Comparison of ENCODE assay signal across 28 mouse cellular contexts in genomic region chr10:60948983-60949677, GRCm38 (mm10).
DNase-seq lines count a peak whose midpoint lies in the region; ATAC-seq and TF ChIP-seq lines count a peak whose summit lies in the region.
"Had no signal": no experiment of that assay in that cellular context is flagged by ENCODE, and none has a peak within 500 bp of the region (broad histone marks: within the 10 kb centered on the region; RNA-seq: fewer than 3 reads in every experiment).

No protein-coding gene starts in this region.

- ATAC-seq in hindbrain, embryonic 11.5 days (ENCODE audit: low FRiP score): no peak
- ATAC-seq in lung, embryonic 16.5 days (ENCODE audit: low read depth): peak; percentile 62; the same call in 1 of the 2 replicates
- no peak for ATAC-seq in intestine, embryonic 15.5 days
- ATAC-seq: forebrain, embryonic 13.5 days; intestine, embryonic 16.5 days; liver, embryonic 12.5 days; midbrain, embryonic 15.5 days had no signal

- no peaks in the 10 kb centered on the region for H3K79me2 ChIP-seq in myocyte (ENCODE audit: control insufficient read depth, insufficient read depth)

- H3ac ChIP-seq in myocyte (ENCODE audit: control insufficient read depth, insufficient read length): no peak overlapping the region

- peaks cover 52% of the 10 kb centered on the region for H3K27me3 ChIP-seq in hindbrain, embryonic 10.5 days (ENCODE audit: insufficient read depth, poor library complexity, severe bottlenecking)
- H3K27me3 ChIP-seq in hindbrain, embryonic 11.5 days (ENCODE audit: control insufficient read depth, insufficient read depth, low read length): 0 out of 2 replicates have a peak, but pooled peaks cover 3% of the 10 kb centered on the region
- H3K27me3 ChIP-seq in lung, embryonic 16.5 days (ENCODE audit: control insufficient read depth, insufficient read depth, low read depth, low read length): no peaks in the 10 kb centered on the region
- no peaks in the 10 kb centered on the region for H3K27me3 ChIP-seq in myocyte (ENCODE audit: control insufficient read depth, insufficient read depth, insufficient read length)
- H3K27me3 ChIP-seq in intestine, embryonic 15.5 days (replicated peaks): no peaks in the 10 kb centered on the region
- H3K27me3 ChIP-seq: embryonic facial prominence, embryonic 13.5 days; forebrain, embryonic 13.5 days; limb, embryonic 13.5 days; liver, embryonic 12.5 days; midbrain, embryonic 15.5 days had no signal

- no peak overlapping the region for H3K4me3 ChIP-seq in hindbrain, embryonic 10.5 days
- no peak overlapping the region for H3K4me3 ChIP-seq in hindbrain, embryonic 11.5 days (ENCODE audit: low read depth, low read length)
- H3K4me3 ChIP-seq in lung, embryonic 16.5 days (ENCODE audit: low read length): no peak overlapping the region
- no peak overlapping the region for H3K4me3 ChIP-seq in myocyte
- H3K4me3 ChIP-seq in intestine, embryonic 15.5 days (replicated peaks): no peak overlapping the region
- H3K4me3 ChIP-seq: embryonic facial prominence, embryonic 13.5 days; erythroblast, embryonic 14.5 days; forebrain, embryonic 13.5 days; gastrocnemius, adult 2 months; heart, embryonic 12.5 days; limb, embryonic 13.5 days; liver, embryonic 12.5 days; midbrain, embryonic 15.5 days had no signal

- no peaks in the 10 kb centered on the region for H3K9me3 ChIP-seq in hindbrain, embryonic 10.5 days
- no peaks in the 10 kb centered on the region for H3K9me3 ChIP-seq in hindbrain, embryonic 11.5 days (ENCODE audit: control insufficient read depth, low read length)
- no peaks in the 10 kb centered on the region for H3K9me3 ChIP-seq in lung, embryonic 16.5 days (ENCODE audit: control insufficient read depth, low read length)
- H3K9me3 ChIP-seq in intestine, embryonic 15.5 days: no peaks in the 10 kb centered on the region
- H3K9me3 ChIP-seq: embryonic facial prominence, embryonic 13.5 days; forebrain, embryonic 13.5 days; heart, embryonic 12.5 days; limb, embryonic 13.5 days; liver, embryonic 12.5 days; midbrain, embryonic 15.5 days had no signal

- H3K27ac ChIP-seq in hindbrain, embryonic 10.5 days: no peak overlapping the region
- H3K27ac ChIP-seq in hindbrain, embryonic 11.5 days (ENCODE audit: low read depth, low read length): no peak overlapping the region
- H3K27ac ChIP-seq in lung, embryonic 16.5 days (ENCODE audit: low read length): no peak overlapping the region
- H3K27ac ChIP-seq in intestine, embryonic 15.5 days: no peak overlapping the region
- H3K27ac ChIP-seq: embryonic facial prominence, embryonic 13.5 days; forebrain, embryonic 13.5 days; gastrocnemius, adult 2 months; hindbrain, embryonic 14.5 days; limb, embryonic 13.5 days; liver, embryonic 12.5 days; midbrain, embryonic 15.5 days had no signal

- peak; percentile 34 for DNase-seq in embryo, embryonic 10.5 days (ENCODE audit: low spot score)
- DNase-seq in embryo, embryonic 11 days: no peak
- peak; percentile 19 for DNase-seq in hindbrain, embryonic 10.5 days (ENCODE audit: low spot score)
- DNase-seq in hindbrain, embryonic 11.5 days (ENCODE audit: low spot score): no peak
- DNase-seq in lung, postnatal 36 days: no peak
- DNase-seq: adrenal gland, postnatal 14 days; cerebellum, adult 2 months; cerebellum, postnatal 36 days; gastrocnemius, adult 2 months; kidney, postnatal 25 days; layer of hippocampus, adult 9-11 months; lung, adult 18-20 months; lung, postnatal 4 days; right cerebral cortex, postnatal 4 days; thymus, postnatal 14 days had no signal

- peaks cover 22% of the 10 kb centered on the region for H3K4me1 ChIP-seq in hindbrain, embryonic 10.5 days (replicated peaks)
- no peaks in the 10 kb centered on the region; the same call in 1 of the 2 replicates for H3K4me1 ChIP-seq in hindbrain, embryonic 11.5 days (replicated peaks; ENCODE audit: control insufficient read depth, insufficient read depth, low read length)
- H3K4me1 ChIP-seq in lung, embryonic 16.5 days (replicated peaks; ENCODE audit: control insufficient read depth, insufficient read depth, low read length): no peaks in the 10 kb centered on the region
- H3K4me1 ChIP-seq in intestine, embryonic 15.5 days (replicated peaks): 0 out of 2 replicates have a peak, but pooled peaks cover 2% of the 10 kb centered on the region
- H3K4me1 ChIP-seq: liver, embryonic 12.5 days had no signal

- TF ChIP-seq POLR2A in myocyte (IDR thresholded peaks at IDR 0.05; ENCODE audit: insufficient read length, low read depth): no peak

- no peaks in the 10 kb centered on the region for H3K36me3 ChIP-seq in hindbrain, embryonic 10.5 days
- H3K36me3 ChIP-seq in hindbrain, embryonic 11.5 days (ENCODE audit: control insufficient read depth, insufficient read depth, low read length): no peaks in the 10 kb centered on the region
- H3K36me3 ChIP-seq in lung, embryonic 16.5 days (ENCODE audit: control insufficient read depth, insufficient read depth, low read length): no peaks in the 10 kb centered on the region
- H3K36me3 ChIP-seq in myocyte (ENCODE audit: control insufficient read depth, insufficient read depth): no peaks in the 10 kb centered on the region
- no peaks in the 10 kb centered on the region for H3K36me3 ChIP-seq in intestine, embryonic 15.5 days
- H3K36me3 ChIP-seq: embryonic facial prominence, embryonic 13.5 days; G1E; heart, embryonic 12.5 days; limb, embryonic 13.5 days; liver, embryonic 12.5 days; midbrain, embryonic 15.5 days had no signal

- 48% methylated on average over 7 of the region's 7 CpGs for WGBS in hindbrain, embryonic 10.5 days
- 47% methylated on average over 7 of the region's 7 CpGs for WGBS in hindbrain, embryonic 11.5 days
- WGBS in lung, embryonic 16.5 days: 32% methylated on average over 7 of the region's 7 CpGs
- WGBS in intestine, embryonic 15.5 days: 48% methylated on average over 7 of the region's 7 CpGs

- no peak overlapping the region for H3K4me2 ChIP-seq in hindbrain, embryonic 11.5 days (replicated peaks; ENCODE audit: low read depth, low read length)
- no peak overlapping the region for H3K4me2 ChIP-seq in lung, embryonic 16.5 days (ENCODE audit: low read depth, low read length)
- peak overlapping the region; percentile 38 for H3K4me2 ChIP-seq in myocyte (ENCODE audit: low read depth)
- H3K4me2 ChIP-seq in intestine, embryonic 15.5 days (replicated peaks): no peak overlapping the region
- H3K4me2 ChIP-seq: embryonic facial prominence, embryonic 13.5 days; forebrain, embryonic 13.5 days; heart, embryonic 12.5 days; hindbrain, embryonic 14.5 days; limb, embryonic 13.5 days; liver, embryonic 12.5 days; midbrain, embryonic 15.5 days had no signal

- no peak overlapping the region for H3K9ac ChIP-seq in hindbrain, embryonic 11.5 days (ENCODE audit: low read depth, low read length)
- no peak overlapping the region for H3K9ac ChIP-seq in lung, embryonic 16.5 days (ENCODE audit: low read length)
- no peak overlapping the region for H3K9ac ChIP-seq in intestine, embryonic 15.5 days
- H3K9ac ChIP-seq: embryonic facial prominence, embryonic 13.5 days; forebrain, embryonic 13.5 days; heart, embryonic 12.5 days; hindbrain, embryonic 14.5 days; limb, embryonic 13.5 days; liver, embryonic 12.5 days; midbrain, embryonic 15.5 days had no signal

TF ChIP-seq in myocyte, 11 proteins besides CTCF, POLR2A, EP300 and RAD21:
- TF ChIP-seq USF1 (IDR thresholded peaks at IDR 0.05; ENCODE audit: low read depth) (no peak), MAX (IDR thresholded peaks at IDR 0.05; ENCODE audit: low read depth) (peak; percentile 78), MYOG (IDR thresholded peaks at IDR 0.05; ENCODE audit: control insufficient read depth in 1 of 3, insufficient read depth in 1 of 3, insufficient read length in 2 of 3, low read depth in 2 of 3) (peak in 1 of 3 experiments; percentile 74), E2F4 (IDR thresholded peaks at IDR 0.05; ENCODE audit: insufficient read depth) (no peak), MYOD1 (IDR thresholded peaks at IDR 0.05; ENCODE audit: control insufficient read depth in 1 of 3, insufficient read length in 2 of 3, low read depth in 2 of 3) (peak in 2 of 3 experiments; percentile 58 to 79)

Comparison
In these comparisons a context has a peak if more than half of its experiments do, and no peak if none do; other contexts are left out.
1. DNase-seq: peak in embryo, embryonic 10.5 days (single experiment) and hindbrain, embryonic 10.5 days (single experiment); none in embryo, embryonic 11 days (single experiment), hindbrain, embryonic 11.5 days (single experiment) and lung, postnatal 36 days (single experiment).